Mouse (Mus musculus) embryonic facial prominence, embryonic 12.5 days (tissue): ENCODE data around the gene Myt1l. TPM values are rescaled to one million over a fixed set of nuclear protein-coding genes. Genes with fewer than 3 reads are reported as not detected.

Source experiments
- ATAC-seq: fragments of 200-750 bp; cut with Nextera tagmentation; 2 replicates; pipeline ENCODE4 v1.8.0; 2017; ENCODE audit not compliant: insufficient number of reproducible peaks, insufficient read depth, low FRiP score, low TSS enrichment
- H3K27ac ChIP-seq: fragments of 300-500 bp; sonication (generic); 2 replicates; pipeline ENCODE4 v1.5.1; 2016; ENCODE audit warnings: mild to moderate bottlenecking
- H3K27me3 ChIP-seq: fragments of 300-500 bp; sonication (generic); 2 replicates; pipeline ENCODE4 v1.6.1; 2016; ENCODE audit warnings: mild to moderate bottlenecking, moderate library complexity
- H3K36me3 ChIP-seq: fragments of 300-500 bp; sonication (generic); 2 replicates; pipeline ENCODE4 v1.6.1; 2016; ENCODE audit warnings: mild to moderate bottlenecking
- H3K4me1 ChIP-seq: fragments of 300-500 bp; sonication (generic); 2 replicates; pipeline ENCODE4 v1.6.1; 2016
- H3K4me2 ChIP-seq: fragments of 300-500 bp; sonication (generic); replicated peaks from 2 replicates; pipeline ENCODE4 v1.6.1; 2016; ENCODE audit warnings: mild to moderate bottlenecking, moderate library complexity
- H3K4me3 ChIP-seq: fragments of 300-500 bp; sonication (generic); 2 replicates; pipeline ENCODE4 v1.5.1; 2016; ENCODE audit warnings: mild to moderate bottlenecking
- H3K9ac ChIP-seq: fragments of 300-500 bp; sonication (generic); 2 replicates; pipeline ENCODE4 v1.6.1; 2016; ENCODE audit warnings: mild to moderate bottlenecking, moderate library complexity
- H3K9me3 ChIP-seq: fragments of 300-500 bp; sonication (generic); 2 replicates; pipeline ENCODE4 v1.6.1; 2016; ENCODE audit warnings: mild to moderate bottlenecking, moderate library complexity
- WGBS: fragments of 180-500 bp; shearing (Covaris S2); methylation state at CpG from one replicate; pipeline ENCODE4 v1.1.7; 2016; 5-methylcytosine and 5-hydroxymethylcytosine counted together
- polyA plus RNA-seq: library from polyadenylated mRNA; unstranded; fragments of >200 nt; fragmentation: Nextera tagmentation; extraction: Ambion mirVana; gene quantifications from 2 replicates; pipeline ENCODE4 v1.2.1, GENCODE M21; 2016

The Myt1l gene
- polyA plus RNA-seq, 1 experiment from 2014 or later = 9.8 TPM

DNA sequence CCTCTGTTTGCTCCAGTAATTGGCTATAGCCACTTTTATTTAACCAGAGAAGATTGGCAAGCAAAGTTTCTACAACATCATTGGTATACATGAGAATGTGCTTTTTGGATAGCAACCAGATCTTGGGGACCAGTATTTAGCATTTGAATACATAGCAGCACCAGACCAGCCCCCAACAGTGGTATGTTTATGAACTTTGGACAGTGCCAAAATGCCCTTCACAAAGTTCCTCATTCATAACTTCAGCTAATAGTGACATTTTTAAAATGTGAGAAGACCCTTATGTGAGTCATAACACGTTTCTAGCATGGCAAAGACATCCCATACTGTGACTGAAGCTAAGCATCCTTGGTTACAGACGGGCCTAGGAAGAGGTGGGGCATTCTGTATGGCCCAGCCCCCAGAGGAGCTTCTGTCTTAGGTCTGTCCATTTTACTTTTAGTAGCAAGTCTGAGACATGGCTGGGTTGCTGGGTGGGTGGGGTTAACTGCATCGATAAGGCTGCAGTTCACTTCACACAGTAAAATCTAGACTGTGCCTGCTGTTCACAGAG, 369.4 kb downstream of the Myt1l start:
- no peaks in the 10 kb centered on the region for H3K9me3 ChIP-seq
- no peak overlapping the region for H3K27ac ChIP-seq
- H3K36me3 ChIP-seq = no peaks in the 10 kb centered on the region
- H3K27me3 ChIP-seq = no peaks in the 10 kb centered on the region
- H3K9ac ChIP-seq = no peak overlapping the region
- no peak for ATAC-seq
- WGBS = 70% methylated on average over 3 of the region's 3 CpGs
- no peak overlapping the region for H3K4me3 ChIP-seq
- no peaks in the 10 kb centered on the region for H3K4me1 ChIP-seq
- H3K4me2 ChIP-seq = no peak overlapping the region

DNA sequence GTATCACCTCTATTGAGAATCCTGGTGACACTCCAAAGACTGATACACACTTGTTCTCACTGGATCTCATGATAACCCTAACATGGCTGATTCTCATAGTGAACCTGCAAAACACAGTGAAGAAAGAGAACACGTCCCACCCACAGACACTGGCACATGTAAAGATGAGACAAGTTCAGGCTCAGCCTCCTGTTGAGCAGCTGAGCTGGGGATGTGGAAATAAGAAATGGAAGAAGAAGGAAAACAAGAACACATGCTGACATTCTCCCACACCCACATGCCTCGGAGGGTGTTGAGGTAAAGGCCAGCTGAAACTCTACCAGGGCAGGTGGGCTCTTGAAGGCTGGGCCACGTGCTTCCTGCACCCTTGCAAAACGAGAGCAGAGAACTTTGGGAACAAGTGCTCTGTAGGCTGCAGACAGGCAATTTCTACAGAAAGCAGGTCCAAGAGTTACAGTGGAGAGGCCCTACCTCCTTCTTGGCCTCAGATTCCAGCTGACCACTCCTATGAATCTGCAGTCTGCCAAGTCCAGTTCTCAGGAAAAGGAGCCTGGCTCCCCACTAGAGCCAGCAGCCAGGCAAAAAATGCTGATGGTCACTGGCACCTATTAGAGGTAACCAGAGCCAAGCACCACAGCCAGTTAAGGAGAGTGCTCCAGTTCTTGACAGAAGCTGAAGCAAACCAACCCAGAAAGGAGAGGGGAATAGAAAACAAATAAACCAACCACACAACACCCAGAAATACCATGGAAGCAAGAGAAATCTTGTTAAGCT, 376.1 kb downstream of the Myt1l start:
- Histone ChIP-seq H3K9ac (no peak overlapping the region), H3K4me2 (no peak overlapping the region), H3K36me3 (no peaks in the 10 kb centered on the region), H3K4me3 (no peak overlapping the region), H3K9me3 (no peaks in the 10 kb centered on the region), H3K27me3 (no peaks in the 10 kb centered on the region), H3K4me1 (no peaks in the 10 kb centered on the region), H3K27ac (no peak overlapping the region)
- 71% methylated on average over 4 of the region's 4 CpGs for WGBS
- ATAC-seq = no peak

DNA sequence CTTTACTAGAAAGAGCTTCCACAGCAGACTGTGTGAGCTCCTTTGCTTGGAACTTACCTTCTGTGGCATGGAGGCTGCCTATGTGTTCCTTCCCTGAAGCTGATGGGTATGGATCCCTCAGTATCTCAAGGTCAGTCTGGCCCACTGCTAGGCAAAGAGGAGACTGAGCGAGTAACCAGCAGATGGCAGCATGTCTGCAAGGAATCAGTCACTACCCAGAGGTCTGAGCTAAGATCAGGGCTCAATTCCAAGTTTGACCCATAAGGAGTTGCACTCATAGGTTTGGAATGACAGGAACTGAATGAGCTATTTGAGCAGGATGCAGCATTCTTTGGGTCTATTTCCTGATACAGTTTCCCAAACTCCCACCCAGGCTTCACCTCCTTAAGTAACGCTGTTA, 378.9 kb downstream of the Myt1l start:
- WGBS = 41% methylated on average over 2 of the region's 2 CpGs
- Histone ChIP-seq H3K27me3 (no peaks in the 10 kb centered on the region), H3K9me3 (no peaks in the 10 kb centered on the region), H3K9ac (no peak overlapping the region), H3K27ac (no peak overlapping the region), H3K4me2 (no peak overlapping the region), H3K36me3 (no peaks in the 10 kb centered on the region), H3K4me1 (no peaks in the 10 kb centered on the region), H3K4me3 (no peak overlapping the region)
- no peak for ATAC-seq

DNA sequence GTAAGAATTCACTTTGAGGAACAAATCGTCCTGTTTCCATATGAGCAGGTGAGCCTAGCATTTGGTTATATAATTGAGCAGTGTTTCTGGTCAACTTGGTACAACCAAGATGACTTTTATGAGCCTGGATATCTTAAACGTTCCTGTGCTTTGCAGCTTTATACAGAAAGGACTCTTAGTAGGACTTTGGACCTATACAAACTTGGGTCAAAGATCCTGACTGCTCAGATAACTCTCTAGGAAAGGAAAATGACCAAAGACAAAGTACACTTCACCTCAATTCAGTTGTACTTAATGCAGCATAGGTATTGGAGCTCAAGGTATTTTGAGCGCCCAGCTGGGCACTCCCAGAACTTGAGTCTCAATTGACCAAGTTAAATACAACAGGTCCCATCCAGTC, 388.0 kb downstream of the Myt1l start:
- Histone ChIP-seq H3K9me3 (no peaks in the 10 kb centered on the region), H3K4me3 (no peak overlapping the region), H3K4me2 (no peak overlapping the region), H3K36me3 (no peaks in the 10 kb centered on the region), H3K4me1 (no peaks in the 10 kb centered on the region), H3K27me3 (no peaks in the 10 kb centered on the region), H3K9ac (no peak overlapping the region), H3K27ac (no peak overlapping the region)
- WGBS = 81% methylated on average over 3 of the region's 3 CpGs
- no peak for ATAC-seq

DNA sequence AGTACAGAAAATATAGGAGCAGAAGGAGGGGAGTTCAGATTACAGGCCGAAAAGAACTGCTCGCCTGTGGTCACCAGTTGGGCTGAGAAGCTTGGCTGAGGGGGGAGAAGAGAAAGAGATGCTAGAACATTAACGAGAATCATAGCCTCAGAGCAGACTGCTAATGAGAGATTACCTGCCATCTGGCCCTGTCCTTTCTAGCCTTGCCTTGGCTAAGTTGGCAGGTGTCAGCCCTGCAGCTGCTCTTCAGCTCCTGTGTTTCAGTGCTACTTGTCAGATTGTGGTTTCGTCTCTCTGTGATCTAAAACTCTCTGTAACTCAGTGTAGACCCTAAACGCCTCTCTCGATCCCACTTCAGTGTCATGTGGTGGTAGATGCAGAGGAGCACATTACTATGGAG, 388.6 kb downstream of the Myt1l start:
- H3K4me2 ChIP-seq = no peak overlapping the region
- WGBS = 81% methylated on average over 6 of the region's 6 CpGs
- no peaks in the 10 kb centered on the region for H3K4me1 ChIP-seq
- H3K27ac ChIP-seq = no peak overlapping the region
- H3K9me3 ChIP-seq = no peaks in the 10 kb centered on the region
- ATAC-seq = no peak
- no peak overlapping the region for H3K9ac ChIP-seq
- no peaks in the 10 kb centered on the region for H3K36me3 ChIP-seq
- no peak overlapping the region for H3K4me3 ChIP-seq
- no peaks in the 10 kb centered on the region for H3K27me3 ChIP-seq

DNA sequence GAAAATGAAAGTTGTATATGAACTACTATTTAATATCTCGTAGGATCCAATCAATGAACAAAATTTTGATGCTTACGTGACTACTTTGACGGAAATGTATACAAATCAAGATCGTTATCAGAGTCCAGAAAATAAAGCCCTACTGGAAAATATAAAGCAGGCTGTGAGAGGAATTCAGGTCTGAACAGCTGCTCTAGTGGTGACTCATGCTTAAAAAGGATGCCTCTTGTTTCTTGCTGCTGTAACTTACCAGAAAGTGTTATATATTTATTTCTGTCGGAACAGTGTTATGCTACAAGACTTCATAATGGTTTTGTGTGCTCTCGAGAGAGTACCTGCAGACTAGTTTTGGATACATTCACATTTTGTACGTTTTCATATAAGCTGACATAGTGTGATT, 392.1 kb downstream of the Myt1l start:
- Histone ChIP-seq H3K4me3 (no peak overlapping the region), H3K9ac (no peak overlapping the region), H3K27me3 (no peaks in the 10 kb centered on the region), H3K9me3 (no peaks in the 10 kb centered on the region), H3K27ac (no peak overlapping the region), H3K4me2 (no peak overlapping the region), H3K36me3 (no peaks in the 10 kb centered on the region), H3K4me1 (no peaks in the 10 kb centered on the region)
- 74% methylated on average over 7 of the region's 7 CpGs for WGBS
- ATAC-seq = no peak

DNA sequence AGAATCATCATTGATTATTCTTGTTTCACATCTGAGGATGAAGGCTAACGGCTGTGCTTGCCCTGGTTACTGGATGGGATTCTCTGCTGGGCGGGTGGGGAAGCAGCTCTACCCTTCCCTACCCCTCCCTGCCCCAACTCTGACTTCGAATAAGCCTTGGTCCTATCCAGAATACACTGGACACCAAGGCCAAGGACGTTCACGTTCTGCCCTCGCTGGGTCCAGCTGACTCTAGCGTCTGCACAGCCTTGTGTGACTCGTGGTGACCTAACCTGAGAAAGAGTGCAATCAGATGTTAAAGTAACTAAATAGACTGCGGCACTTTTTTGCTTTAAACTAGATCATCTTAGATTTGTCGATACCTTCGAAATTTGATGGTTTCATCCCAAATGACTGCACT, 393.3 kb downstream of the Myt1l start:
- Histone ChIP-seq H3K4me2 (no peak overlapping the region), H3K36me3 (no peaks in the 10 kb centered on the region), H3K4me1 (no peaks in the 10 kb centered on the region), H3K9me3 (no peaks in the 10 kb centered on the region), H3K27me3 (no peaks in the 10 kb centered on the region), H3K9ac (no peak overlapping the region), H3K27ac (no peak overlapping the region), H3K4me3 (no peak overlapping the region)
- ATAC-seq = no peak
- 83% methylated on average over 11 of the region's 11 CpGs for WGBS

DNA sequence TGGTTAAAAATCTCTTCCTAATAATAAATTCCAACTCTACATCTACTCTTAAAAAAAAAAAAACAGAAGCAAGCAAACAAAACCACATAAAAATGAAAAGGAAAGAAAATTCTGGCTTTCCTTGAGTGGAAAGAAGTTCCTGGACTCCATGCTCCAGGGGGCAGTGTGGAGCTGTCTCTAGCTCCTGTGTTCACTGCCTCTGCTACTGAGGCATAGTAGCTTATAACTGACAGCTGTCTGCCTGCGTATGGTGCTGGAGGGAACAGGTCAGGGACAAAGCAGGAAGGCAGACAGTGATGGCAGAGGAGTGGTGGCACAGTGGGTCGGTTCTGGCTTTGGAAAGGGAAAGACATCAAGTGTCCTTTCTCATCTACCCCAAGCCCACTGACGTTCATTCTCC, 398.7 kb downstream of the Myt1l start:
- H3K27me3 ChIP-seq = no peaks in the 10 kb centered on the region
- H3K9ac ChIP-seq = no peak overlapping the region
- H3K4me2 ChIP-seq = no peak overlapping the region
- no peaks in the 10 kb centered on the region for H3K36me3 ChIP-seq
- no peak overlapping the region for H3K4me3 ChIP-seq
- H3K9me3 ChIP-seq = no peaks in the 10 kb centered on the region
- H3K27ac ChIP-seq = no peak overlapping the region
- 38% methylated on average over 3 of the region's 3 CpGs for WGBS
- H3K4me1 ChIP-seq = no peaks in the 10 kb centered on the region
- no peak for ATAC-seq

DNA sequence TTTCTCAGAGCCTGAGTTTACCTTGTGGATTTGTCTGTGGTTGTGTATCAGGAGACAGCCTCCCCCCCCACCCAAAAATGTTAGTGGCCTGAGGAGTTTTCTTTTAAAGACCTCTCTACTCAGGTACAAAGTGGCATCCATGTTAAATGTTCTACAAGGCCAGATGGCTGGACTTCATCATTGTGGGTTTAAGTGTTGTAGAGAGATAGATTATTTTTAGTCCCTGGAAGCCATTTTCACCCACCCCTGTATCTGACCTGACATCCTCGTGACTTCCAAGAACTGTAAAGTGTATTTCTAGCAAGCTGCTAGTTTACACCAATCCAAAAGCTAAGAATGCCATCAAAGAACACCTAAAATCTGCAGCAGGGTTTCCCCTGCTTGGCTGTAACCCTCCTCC, 402.4 kb downstream of the Myt1l start:
- H3K9me3 ChIP-seq = no peaks in the 10 kb centered on the region
- H3K27me3 ChIP-seq = no peaks in the 10 kb centered on the region
- no peaks in the 10 kb centered on the region for H3K36me3 ChIP-seq
- no peaks in the 10 kb centered on the region for H3K4me1 ChIP-seq
- no peak overlapping the region for H3K4me2 ChIP-seq
- no peak overlapping the region for H3K4me3 ChIP-seq
- no peak overlapping the region for H3K27ac ChIP-seq
- no peak for ATAC-seq
- 74% methylated on average over 1 of the region's 1 CpGs for WGBS
- H3K9ac ChIP-seq = no peak overlapping the region

DNA sequence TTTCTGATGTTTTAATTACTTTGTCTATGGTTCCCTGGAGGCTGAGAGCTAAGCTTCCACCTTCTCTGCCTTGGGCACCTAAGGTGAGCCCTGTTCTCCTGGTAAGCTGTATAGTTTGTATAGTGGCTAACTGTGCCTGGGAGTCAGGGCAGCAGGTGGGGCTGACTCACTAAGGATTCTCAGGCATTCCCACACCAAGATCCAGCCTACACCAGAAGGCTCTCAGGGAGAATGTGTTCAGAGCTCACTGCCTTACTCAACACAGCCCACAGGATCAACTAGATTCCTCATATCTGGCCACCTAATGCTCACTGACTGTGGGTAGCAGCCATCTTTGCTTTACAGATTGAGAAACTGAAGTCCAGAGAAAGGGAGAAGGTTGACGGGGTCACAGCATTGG, 404.8 kb downstream of the Myt1l start:
- no peak overlapping the region for H3K27ac ChIP-seq
- no peak overlapping the region for H3K4me3 ChIP-seq
- H3K9ac ChIP-seq = no peak overlapping the region
- H3K27me3 ChIP-seq = no peaks in the 10 kb centered on the region
- H3K9me3 ChIP-seq = no peaks in the 10 kb centered on the region
- no peak for ATAC-seq
- no peak overlapping the region for H3K4me2 ChIP-seq
- no peaks in the 10 kb centered on the region for H3K36me3 ChIP-seq
- 96% methylated on average over 1 of the region's 1 CpGs for WGBS
- no peaks in the 10 kb centered on the region for H3K4me1 ChIP-seq

DNA sequence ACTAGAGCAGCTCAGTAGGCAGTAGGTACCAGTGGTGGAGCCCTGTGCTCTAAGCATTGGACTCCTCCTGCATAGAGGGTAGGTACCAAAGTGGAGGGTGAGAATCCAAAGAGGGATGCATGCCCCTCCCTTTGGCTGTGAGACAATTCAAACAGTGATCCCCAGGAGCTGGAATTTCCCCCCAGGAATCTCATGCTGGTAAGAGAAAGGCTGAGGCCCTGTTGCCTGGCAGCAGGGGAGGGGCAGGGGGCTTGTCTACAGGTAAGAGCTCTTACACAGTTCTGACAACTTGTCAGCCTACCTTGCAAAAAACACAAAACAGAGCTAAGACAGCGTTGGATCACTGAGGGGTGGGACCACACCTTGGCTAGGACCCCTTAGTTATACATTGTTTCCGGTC, 405.3 kb downstream of the Myt1l start:
- Histone ChIP-seq H3K27ac (no peak overlapping the region), H3K9me3 (no peaks in the 10 kb centered on the region), H3K27me3 (no peaks in the 10 kb centered on the region), H3K4me1 (no peaks in the 10 kb centered on the region), H3K4me3 (no peak overlapping the region), H3K9ac (no peak overlapping the region), H3K36me3 (no peaks in the 10 kb centered on the region), H3K4me2 (no peak overlapping the region)
- 50% methylated on average over 2 of the region's 2 CpGs for WGBS
- ATAC-seq = no peak

DNA sequence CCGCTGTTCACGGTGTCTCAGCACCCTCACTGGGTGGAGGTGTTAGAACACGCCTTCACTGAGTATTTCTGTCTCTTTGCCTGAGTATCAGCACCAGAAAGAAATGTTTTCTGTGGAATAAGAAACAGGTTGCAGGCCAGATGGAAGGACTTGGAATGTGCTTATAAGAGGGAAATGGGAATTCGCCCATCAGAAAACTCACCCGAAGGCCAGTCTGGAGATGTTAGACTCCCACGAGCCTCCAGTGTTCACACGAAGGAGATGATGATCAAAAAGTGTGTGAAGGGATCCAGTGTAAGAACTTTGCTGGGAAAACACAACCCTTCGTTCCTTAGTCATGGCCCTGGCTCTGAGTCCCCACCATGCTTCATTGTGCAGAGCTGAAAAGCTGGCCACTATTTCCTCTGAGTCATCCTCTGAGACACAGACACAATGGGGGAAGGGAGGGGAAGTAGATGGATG, 406.0 kb downstream of the Myt1l start:
- no peak for ATAC-seq
- Histone ChIP-seq H3K9ac (no peak overlapping the region), H3K36me3 (no peaks in the 10 kb centered on the region), H3K27me3 (no peaks in the 10 kb centered on the region), H3K27ac (no peak overlapping the region), H3K4me3 (no peak overlapping the region), H3K4me2 (no peak overlapping the region), H3K4me1 (0 out of 2 replicates have a peak, but pooled peaks cover under 1% of the 10 kb centered on the region), H3K9me3 (no peaks in the 10 kb centered on the region)
- WGBS = 71% methylated on average over 8 of the region's 8 CpGs
